Mouse (Mus musculus): Measurements from ENCODE around the gene Gm10775.

DNA sequence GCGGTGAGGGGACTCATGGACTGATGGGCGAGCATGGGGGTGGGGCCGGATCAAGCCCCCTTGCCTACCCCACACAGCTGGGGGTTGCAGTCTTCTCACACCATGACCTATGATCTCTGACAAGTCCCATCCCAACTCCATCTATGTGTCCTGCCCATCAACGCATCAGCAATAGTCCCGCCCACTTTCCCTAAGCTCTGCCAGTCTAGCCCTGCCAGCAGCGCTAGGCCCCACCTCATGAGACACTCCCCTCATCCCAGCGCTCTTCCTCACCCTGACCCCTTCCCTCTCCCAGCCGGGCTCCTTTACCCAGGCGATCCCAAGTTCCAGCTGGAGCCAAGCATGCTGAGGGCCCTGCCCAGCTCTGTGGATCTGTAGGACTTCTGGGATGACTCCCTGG is 22.1 kb upstream of the Gm10775 start:
- no peak for TF ChIP-seq CTCF (IDR thresholded peaks at IDR 0.05; ENCODE audit: low read depth)
- TF ChIP-seq EP300 (IDR thresholded peaks at IDR 0.05; ENCODE audit: low read depth) = no peak

Measured in heart, postnatal 0 days (tissue).